Mouse (Mus musculus): ENCODE results near the gene Mif. TPM values are rescaled to one million over a fixed set of nuclear protein-coding genes. Genes with fewer than 3 reads are reported as not detected.

Gene Mif
- polyA plus RNA-seq, 1 experiment from 2014 or later, result 2,411 TPM

GRCm38 (mm10) chr10:75835307-75835706 is 24.7 kb downstream of the Mif start:
- peak overlapping the region; percentile 69 for H3K9ac ChIP-seq
- H3K9me3 ChIP-seq, result no peaks in the 10 kb centered on the region
- ATAC-seq (ENCODE audit: extremely low read depth, insufficient number of reproducible peaks, low FRiP score, low TSS enrichment), result no peak
- no peak overlapping the region for H3K27ac ChIP-seq (replicated peaks)
- H3K4me3 ChIP-seq, result peak overlapping the region; percentile 58
- peak overlapping the region; percentile 87 for H3K4me2 ChIP-seq
- WGBS, result 3% methylated on average over 10 of the region's 10 CpGs
- H3K27me3 ChIP-seq (replicated peaks), result peaks cover 19% of the 10 kb centered on the region
- H3K4me1 ChIP-seq, result peaks cover 50% of the 10 kb centered on the region
- no peaks in the 10 kb centered on the region for H3K36me3 ChIP-seq

DNA sequence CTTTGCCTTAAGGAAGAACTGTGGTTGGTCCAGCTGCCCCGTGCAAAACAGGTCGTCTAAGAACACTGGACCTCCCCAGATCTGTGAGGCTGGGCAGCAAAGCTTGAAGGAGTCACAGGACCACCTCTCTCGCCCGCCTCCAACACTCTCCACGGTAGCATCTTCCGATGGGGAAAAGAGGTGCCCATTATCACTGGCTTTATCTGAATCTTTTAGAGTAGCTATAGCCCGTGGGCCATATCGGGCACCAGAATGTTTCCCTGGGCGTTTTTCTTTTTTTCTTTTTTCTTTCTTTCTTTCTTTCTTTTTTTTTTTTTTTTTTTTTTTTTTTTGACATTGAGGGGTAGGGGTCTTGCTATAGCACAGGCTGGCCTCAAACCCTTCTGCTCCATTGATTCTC is 25.3 kb downstream of the Mif start:
- peaks cover 13% of the 10 kb centered on the region for H3K27me3 ChIP-seq (replicated peaks)
- ATAC-seq (ENCODE audit: extremely low read depth, insufficient number of reproducible peaks, low FRiP score, low TSS enrichment), result no peak
- peak overlapping the region; percentile 58 for H3K4me3 ChIP-seq
- no peaks in the 10 kb centered on the region for H3K36me3 ChIP-seq
- H3K27ac ChIP-seq (replicated peaks), result 0 out of 2 replicates have a peak overlapping the region, but pooled peaks have one; percentile 15
- peak overlapping the region; percentile 87 for H3K4me2 ChIP-seq
- 5% methylated on average over 9 of the region's 9 CpGs for WGBS
- peaks cover 50% of the 10 kb centered on the region for H3K4me1 ChIP-seq
- H3K9me3 ChIP-seq, result no peaks in the 10 kb centered on the region
- peak overlapping the region; percentile 81 for H3K9ac ChIP-seq

- 2% methylated on average over 21 of the region's 21 CpGs for WGBS
- Histone ChIP-seq H3K4me3 (peak overlapping the region; percentile 58), H3K27ac (replicated peaks) (0 out of 2 replicates have a peak overlapping the region, but pooled peaks have one; percentile 15), H3K4me1 (peaks cover 50% of the 10 kb centered on the region), H3K27me3 (replicated peaks) (peaks cover 12% of the 10 kb centered on the region), H3K36me3 (no peaks in the 10 kb centered on the region), H3K4me2 (peak overlapping the region; percentile 87), H3K9ac (peak overlapping the region; percentile 81), H3K9me3 (no peaks in the 10 kb centered on the region)
- ATAC-seq (ENCODE audit: extremely low read depth, insufficient number of reproducible peaks, low FRiP score, low TSS enrichment), result no peak
These were observed 25.8 kb downstream of the Mif start for GRCm38 (mm10) chr10:75834250-75834649.

GRCm38 (mm10) chr10:75833456-75834080 is 26.5 kb downstream of the Mif start:
- Histone ChIP-seq H3K4me1 (peaks cover 49% of the 10 kb centered on the region), H3K4me2 (peak overlapping the region; percentile 87), H3K36me3 (no peaks in the 10 kb centered on the region), H3K9me3 (no peaks in the 10 kb centered on the region), H3K27me3 (replicated peaks) (peaks cover 12% of the 10 kb centered on the region), H3K9ac (peak overlapping the region; percentile 81), H3K4me3 (peak overlapping the region; percentile 58), H3K27ac (replicated peaks) (no peak overlapping the region)
- ATAC-seq (ENCODE audit: extremely low read depth, insufficient number of reproducible peaks, low FRiP score, low TSS enrichment), result no peak
- WGBS, result 11% methylated on average over 21 of the region's 21 CpGs

- no peaks in the 10 kb centered on the region for H3K36me3 ChIP-seq
- no peak overlapping the region for H3K27ac ChIP-seq (replicated peaks)
- peaks cover 12% of the 10 kb centered on the region for H3K27me3 ChIP-seq (replicated peaks)
- no peaks in the 10 kb centered on the region for H3K9me3 ChIP-seq
- peaks cover 42% of the 10 kb centered on the region for H3K4me1 ChIP-seq
- no peak overlapping the region for H3K4me3 ChIP-seq
- WGBS, result 51% methylated on average over 13 of the region's 13 CpGs
- H3K9ac ChIP-seq, result no peak overlapping the region
- ATAC-seq (ENCODE audit: extremely low read depth, insufficient number of reproducible peaks, low FRiP score, low TSS enrichment), result no peak
- no peak overlapping the region for H3K4me2 ChIP-seq
These were observed 27.7 kb downstream of the Mif start for GRCm38 (mm10) chr10:75832272-75832895.

- H3K4me1 ChIP-seq, result peaks cover 26% of the 10 kb centered on the region
- H3K27me3 ChIP-seq (replicated peaks), result peaks cover 12% of the 10 kb centered on the region
- no peak overlapping the region for H3K27ac ChIP-seq (replicated peaks)
- ATAC-seq (ENCODE audit: extremely low read depth, insufficient number of reproducible peaks, low FRiP score, low TSS enrichment), result no peak
- no peaks in the 10 kb centered on the region for H3K9me3 ChIP-seq
- 85% methylated on average over 2 of the region's 2 CpGs for WGBS
- no peak overlapping the region for H3K4me3 ChIP-seq
- H3K4me2 ChIP-seq, result no peak overlapping the region
- H3K9ac ChIP-seq, result no peak overlapping the region
- no peaks in the 10 kb centered on the region for H3K36me3 ChIP-seq
These were observed 29.8 kb downstream of the Mif start for GRCm38 (mm10) chr10:75830275-75830670.

GRCm38 (mm10) chr10:75829529-75830274 is 30.3 kb downstream of the Mif start:
- peaks cover 20% of the 10 kb centered on the region for H3K4me1 ChIP-seq
- no peak overlapping the region for H3K27ac ChIP-seq (replicated peaks)
- no peak overlapping the region for H3K9ac ChIP-seq
- 70% methylated on average over 2 of the region's 2 CpGs for WGBS
- H3K4me2 ChIP-seq, result no peak overlapping the region
- H3K9me3 ChIP-seq, result no peaks in the 10 kb centered on the region
- peaks cover 12% of the 10 kb centered on the region for H3K27me3 ChIP-seq (replicated peaks)
- H3K4me3 ChIP-seq, result no peak overlapping the region
- no peaks in the 10 kb centered on the region for H3K36me3 ChIP-seq
- no peak for ATAC-seq (ENCODE audit: extremely low read depth, insufficient number of reproducible peaks, low FRiP score, low TSS enrichment)

- Histone ChIP-seq H3K36me3 (no peaks in the 10 kb centered on the region), H3K4me2 (no peak overlapping the region), H3K27me3 (replicated peaks) (peaks cover 12% of the 10 kb centered on the region), H3K27ac (replicated peaks) (no peak overlapping the region), H3K9ac (no peak overlapping the region), H3K4me3 (no peak overlapping the region), H3K4me1 (peaks cover 8% of the 10 kb centered on the region), H3K9me3 (0 out of 2 replicates have a peak, but pooled peaks cover under 1% of the 10 kb centered on the region)
- ATAC-seq (ENCODE audit: extremely low read depth, insufficient number of reproducible peaks, low FRiP score, low TSS enrichment), result no peak
These were observed 31.5 kb downstream of the Mif start for GRCm38 (mm10) chr10:75828500-75828931.

DNA sequence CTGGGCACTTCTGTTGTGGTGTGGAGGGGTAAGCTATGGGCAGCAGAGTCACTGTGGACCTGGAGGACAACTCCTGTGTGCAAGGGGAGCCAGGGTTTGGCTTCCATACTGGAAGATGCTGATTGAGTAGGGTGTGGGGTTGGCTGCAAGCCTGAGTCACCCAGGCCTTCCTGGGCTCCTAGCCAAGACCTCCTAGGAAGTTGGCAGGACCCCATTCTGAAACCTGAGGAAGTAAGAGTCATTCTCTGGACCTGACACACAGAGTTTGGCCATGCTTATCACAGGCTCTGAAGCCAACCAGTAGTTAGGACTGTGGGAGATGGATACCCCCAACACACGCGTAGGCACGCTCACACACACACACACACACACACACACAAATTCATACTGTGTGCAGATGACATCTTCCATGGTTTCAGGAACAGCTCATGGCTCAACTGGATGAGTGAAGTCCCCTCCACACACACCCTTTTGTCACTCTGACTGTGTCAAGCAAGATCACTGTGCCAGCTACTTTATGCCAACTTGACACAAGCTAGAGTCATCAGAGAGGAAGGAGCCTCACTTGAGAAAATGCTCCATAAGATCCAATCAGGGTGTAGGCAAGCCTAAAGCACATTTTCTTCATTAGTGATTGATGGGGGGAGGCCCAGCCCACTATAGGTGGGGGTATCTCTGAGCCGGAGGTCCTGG is 32.2 kb downstream of the Mif start:
- H3K27ac ChIP-seq (replicated peaks), result no peak overlapping the region
- no peaks in the 10 kb centered on the region for H3K36me3 ChIP-seq
- no peak overlapping the region for H3K9ac ChIP-seq
- no peak for ATAC-seq (ENCODE audit: extremely low read depth, insufficient number of reproducible peaks, low FRiP score, low TSS enrichment)
- H3K4me1 ChIP-seq, result peaks cover 4% of the 10 kb centered on the region; the same call in 1 of the 2 replicates
- H3K4me3 ChIP-seq, result no peak overlapping the region
- H3K27me3 ChIP-seq (replicated peaks), result peaks cover 5% of the 10 kb centered on the region
- H3K9me3 ChIP-seq, result peaks cover 7% of the 10 kb centered on the region
- WGBS, result 75% methylated on average over 4 of the region's 4 CpGs
- no peak overlapping the region for H3K4me2 ChIP-seq

DNA sequence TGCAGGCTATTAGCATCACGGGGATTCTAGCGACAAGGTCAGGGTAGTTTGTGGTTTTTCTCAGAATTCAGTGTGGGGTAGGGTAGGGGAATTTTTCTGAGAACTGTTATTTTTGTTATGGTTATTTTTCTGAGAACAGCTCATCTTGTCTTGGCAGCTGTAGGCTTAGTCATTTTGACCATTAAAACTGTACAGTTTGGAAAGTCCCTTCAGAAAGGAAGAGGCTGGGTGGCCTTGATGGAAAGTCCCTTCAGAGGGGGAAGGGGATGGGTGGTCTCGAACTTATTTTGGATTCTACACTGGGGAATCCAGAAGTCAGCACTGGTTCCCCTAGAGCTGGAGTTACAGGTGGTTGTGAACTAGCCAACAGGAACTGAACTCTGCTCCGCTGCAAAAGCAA is 35.5 kb downstream of the Mif start:
- Histone ChIP-seq H3K4me3 (no peak overlapping the region), H3K9me3 (peaks cover 7% of the 10 kb centered on the region)

DNA sequence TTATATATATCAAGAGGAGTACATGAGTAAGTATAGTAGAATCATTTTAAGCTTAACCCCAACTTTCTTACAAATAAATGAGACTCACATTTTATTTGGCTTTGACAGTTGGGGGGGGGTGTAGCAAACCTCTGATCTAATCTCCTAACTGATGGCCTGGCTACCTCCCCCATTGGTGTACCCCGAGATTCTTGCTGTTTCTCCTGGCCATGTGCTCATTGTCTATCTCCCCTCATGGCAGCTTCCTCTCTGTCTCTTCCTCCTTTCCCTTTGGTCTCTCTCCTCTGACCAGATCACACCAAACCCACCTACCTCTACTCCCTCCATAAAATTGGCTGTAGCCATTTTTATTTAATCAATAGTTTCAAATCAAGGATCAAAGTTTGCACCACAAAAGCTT is 36.3 kb downstream of the Mif start:
- WGBS, result 67% methylated on average over 1 of the region's 1 CpGs
- Histone ChIP-seq H3K27me3 (replicated peaks) (no peaks in the 10 kb centered on the region; the same call in none of the 2 replicates), H3K9ac (no peak overlapping the region), H3K27ac (replicated peaks) (no peak overlapping the region), H3K9me3 (peaks cover 7% of the 10 kb centered on the region), H3K4me2 (no peak overlapping the region), H3K36me3 (no peaks in the 10 kb centered on the region), H3K4me1 (peaks cover 4% of the 10 kb centered on the region; the same call in 1 of the 2 replicates), H3K4me3 (no peak overlapping the region)
- ATAC-seq (ENCODE audit: extremely low read depth, insufficient number of reproducible peaks, low FRiP score, low TSS enrichment), result no peak

More for the DNA sequence above, 35.5 kb downstream of the Mif start:
- Histone ChIP-seq H3K4me2 (no peak overlapping the region), H3K27me3 (replicated peaks) (no peaks in the 10 kb centered on the region; the same call in none of the 2 replicates), H3K9ac (no peak overlapping the region), H3K36me3 (no peaks in the 10 kb centered on the region), H3K4me1 (peaks cover 4% of the 10 kb centered on the region; the same call in 1 of the 2 replicates), H3K27ac (replicated peaks) (no peak overlapping the region)
- ATAC-seq (ENCODE audit: extremely low read depth, insufficient number of reproducible peaks, low FRiP score, low TSS enrichment), result no peak
- WGBS, result 76% methylated on average over 4 of the region's 4 CpGs
